Mouse (Mus musculus) lung, postnatal 4 days (tissue): ENCODE measurements around the gene Psmb1.
A peak's percentile ranks its signal among the peaks of the same experiment; 100 is the strongest.
"Not testable (repeated sequence)": the region's sequence is repeated elsewhere in the genome, so short reads cannot be mapped to it uniquely, and the experiment has no call there.

Experiments used
- DNase-seq, 2 experiments: peaks; one replicate each; pipeline ENCODE4 v3.0.0; 2021

Gene Psmb1

DNA sequence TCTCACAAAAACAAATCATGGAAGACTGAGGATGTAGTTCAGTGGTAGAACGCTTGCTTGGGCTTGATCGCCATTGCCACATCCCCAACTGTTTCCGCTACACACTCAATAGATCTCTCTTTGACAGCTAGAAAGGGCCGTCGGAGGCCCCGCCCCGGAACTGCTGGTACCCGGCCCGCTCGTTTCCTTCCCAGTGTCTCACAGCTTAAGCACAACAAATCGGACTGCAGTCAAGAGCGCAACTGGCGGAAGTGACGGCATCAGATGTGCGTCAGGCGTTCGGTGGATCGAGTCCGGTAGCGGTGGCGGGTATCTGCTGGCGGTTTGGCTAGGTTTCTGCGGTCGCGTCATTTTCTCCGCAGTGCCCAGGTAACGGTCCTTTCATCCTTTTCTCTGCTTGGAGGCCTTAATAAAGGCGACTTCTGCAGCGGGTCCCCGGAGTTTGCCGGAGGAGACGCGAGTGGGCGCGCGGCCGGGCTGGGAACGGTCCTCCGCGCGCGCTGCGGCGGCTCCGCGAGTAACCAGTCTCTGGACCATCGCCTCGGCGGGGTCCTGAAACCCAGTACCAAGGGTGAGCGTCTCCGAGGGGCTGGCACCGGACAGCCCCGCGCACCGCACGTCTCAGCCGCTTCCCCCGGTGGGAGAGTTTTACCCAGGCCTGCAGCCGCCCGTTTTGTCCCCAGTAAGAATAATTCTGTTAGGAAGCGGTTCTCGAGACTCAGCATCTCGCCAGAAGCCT is at the start of gene Psmb1, which contains the start of gene Tbp:
Psmb1 (minus strand) TSS at position 96 of the 739 bp plus-strand sequence.
Tbp (plus strand) TSS at position 233 of the 739 bp plus-strand sequence.
- DNase-seq: peak; percentile 98 to 99

GRCm38 (mm10) chr17:15546440-15546839 is 46.9 kb upstream of the Psmb1 start:
- DNase-seq: no peak

- not testable (repeated sequence) for DNase-seq
Measured at GRCm38 (mm10) chr17:15543868-15544267, 44.3 kb upstream of the Psmb1 start.

- no peak for DNase-seq
Measured at GRCm38 (mm10) chr17:15540309-15540708, 40.8 kb upstream of the Psmb1 start.

DNA sequence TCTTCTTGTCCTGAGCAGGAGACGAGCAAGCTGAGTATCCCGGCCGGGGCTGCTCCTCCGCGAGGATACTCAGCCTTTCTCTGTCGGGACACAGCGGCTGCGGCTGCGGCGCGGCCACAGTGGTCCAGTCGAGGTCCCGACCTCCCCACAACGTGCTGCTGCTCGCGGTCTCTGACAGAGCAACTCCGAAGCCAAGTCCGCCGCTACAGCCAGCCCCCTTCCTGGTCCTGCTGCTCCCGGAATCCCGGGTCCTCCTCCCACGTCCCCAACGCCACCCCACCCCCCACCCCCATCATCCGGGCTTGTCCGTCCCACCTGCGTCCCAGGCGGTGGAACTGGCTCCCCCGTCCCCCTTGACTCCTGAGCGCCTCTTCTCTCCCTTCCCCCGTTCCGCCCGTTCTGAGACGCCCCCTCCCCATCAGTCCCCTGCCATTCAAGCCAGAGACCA is 36.9 kb upstream of the Psmb1 start:
- DNase-seq: peak; percentile 16 to 29

DNA sequence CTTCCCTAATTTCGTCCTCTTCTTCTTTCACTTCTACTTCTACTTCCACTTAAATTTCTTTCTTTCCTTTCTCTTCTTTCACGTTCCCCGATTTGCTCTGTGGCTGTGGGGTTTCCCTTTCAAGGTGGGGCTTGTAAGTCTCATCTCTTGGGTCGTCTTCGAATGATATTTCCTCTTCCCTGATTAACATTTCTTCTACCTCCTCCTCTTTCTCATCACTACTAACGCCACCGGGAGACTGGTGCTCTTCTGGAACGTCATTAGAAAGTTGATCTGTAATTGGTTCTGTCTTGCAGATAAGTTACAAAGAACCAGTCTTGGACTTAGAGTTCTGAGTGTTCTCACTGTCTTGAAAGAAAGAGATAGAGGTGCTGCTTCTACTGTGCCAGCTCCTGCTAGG is 36.4 kb upstream of the Psmb1 start:
- no peak for DNase-seq

DNA sequence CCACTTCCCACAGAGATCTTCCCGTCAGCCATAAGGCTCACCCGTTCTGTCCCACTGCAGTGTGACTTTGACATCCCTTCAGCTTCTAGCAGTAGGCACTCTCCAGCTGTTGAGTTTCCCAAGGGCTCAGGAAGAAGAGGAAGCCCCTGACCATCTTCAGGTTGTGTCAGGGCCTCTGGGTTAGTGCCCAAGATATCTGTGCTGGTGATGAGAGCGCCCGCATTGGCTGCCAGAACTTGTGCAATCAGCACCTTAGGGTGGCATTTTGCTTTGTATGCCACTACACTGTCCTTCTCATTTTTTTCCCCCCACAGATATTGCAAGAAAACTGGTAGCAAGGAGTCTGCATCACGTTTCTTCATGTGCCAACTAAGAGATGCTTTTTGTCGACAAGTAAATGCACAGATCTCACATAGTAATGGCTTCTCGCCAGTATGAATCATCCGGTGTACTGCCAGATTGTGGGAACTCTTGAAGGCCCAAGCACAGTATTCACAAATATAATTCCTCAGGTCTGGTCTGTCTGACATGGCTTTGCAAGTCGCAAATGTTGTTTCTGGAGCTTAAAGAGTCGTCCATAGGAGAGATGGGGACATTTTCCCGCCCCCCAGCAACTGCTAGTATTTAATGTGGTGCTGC is 35.7 kb upstream of the Psmb1 start:
- no peak for DNase-seq

DNA sequence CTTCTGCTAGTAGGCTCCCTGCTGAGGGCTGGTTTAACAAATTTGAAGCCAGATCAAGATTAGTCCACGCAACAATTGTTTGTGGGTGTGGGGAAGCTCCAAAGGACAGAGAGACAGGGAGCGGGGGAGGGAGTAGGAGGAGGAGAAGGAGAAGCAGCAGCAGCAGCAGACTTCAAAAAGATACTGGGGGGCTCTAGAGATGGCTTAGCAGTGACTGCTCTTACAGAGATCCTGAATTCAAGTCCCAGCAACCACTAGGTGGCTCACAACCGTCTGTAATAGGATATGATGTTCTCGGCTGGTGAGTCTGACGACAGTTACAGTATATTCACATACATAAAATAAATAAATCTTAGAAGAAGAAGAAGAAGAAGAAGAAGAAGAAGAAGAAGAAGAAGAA is 30.6 kb upstream of the Psmb1 start:
- DNase-seq: peak in 1 of 2 experiments; percentile 47

DNA sequence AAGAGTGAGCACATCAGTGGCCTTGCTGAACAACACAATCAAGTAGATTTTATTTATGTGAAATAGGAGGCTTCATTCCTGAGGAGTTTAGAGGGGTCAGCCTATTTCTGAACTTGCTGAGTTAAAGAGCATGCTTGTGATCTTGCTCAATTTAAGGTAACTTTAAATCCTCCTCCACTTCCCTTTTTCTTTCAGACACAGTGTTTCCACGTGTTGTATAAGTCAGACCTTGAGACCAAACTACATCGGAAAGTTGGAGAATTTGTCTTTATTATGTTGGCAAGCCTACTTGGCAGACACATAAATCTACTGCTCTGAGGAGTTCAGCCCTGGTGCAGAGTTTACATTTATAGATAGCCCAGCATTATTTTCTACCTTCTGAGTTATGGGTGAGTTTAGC is 29.3 kb upstream of the Psmb1 start:
- no peak for DNase-seq

DNA sequence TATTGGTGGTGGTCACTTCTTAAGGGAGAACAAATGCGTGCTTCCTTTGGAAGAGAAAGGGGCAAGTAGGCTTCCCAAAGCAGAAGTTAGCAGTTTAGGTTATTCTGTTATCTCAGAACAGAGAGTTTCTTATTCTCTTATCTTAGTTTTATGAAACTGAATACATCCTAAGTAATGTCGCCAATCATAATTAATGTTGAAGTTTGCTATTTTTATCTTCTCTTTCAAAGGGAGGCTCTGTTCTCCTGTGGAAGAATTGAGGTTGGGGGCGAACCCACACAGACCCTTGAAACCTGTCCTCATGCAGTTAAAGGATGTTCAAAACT is 28.2 kb upstream of the Psmb1 start:
- DNase-seq: no peak

DNA sequence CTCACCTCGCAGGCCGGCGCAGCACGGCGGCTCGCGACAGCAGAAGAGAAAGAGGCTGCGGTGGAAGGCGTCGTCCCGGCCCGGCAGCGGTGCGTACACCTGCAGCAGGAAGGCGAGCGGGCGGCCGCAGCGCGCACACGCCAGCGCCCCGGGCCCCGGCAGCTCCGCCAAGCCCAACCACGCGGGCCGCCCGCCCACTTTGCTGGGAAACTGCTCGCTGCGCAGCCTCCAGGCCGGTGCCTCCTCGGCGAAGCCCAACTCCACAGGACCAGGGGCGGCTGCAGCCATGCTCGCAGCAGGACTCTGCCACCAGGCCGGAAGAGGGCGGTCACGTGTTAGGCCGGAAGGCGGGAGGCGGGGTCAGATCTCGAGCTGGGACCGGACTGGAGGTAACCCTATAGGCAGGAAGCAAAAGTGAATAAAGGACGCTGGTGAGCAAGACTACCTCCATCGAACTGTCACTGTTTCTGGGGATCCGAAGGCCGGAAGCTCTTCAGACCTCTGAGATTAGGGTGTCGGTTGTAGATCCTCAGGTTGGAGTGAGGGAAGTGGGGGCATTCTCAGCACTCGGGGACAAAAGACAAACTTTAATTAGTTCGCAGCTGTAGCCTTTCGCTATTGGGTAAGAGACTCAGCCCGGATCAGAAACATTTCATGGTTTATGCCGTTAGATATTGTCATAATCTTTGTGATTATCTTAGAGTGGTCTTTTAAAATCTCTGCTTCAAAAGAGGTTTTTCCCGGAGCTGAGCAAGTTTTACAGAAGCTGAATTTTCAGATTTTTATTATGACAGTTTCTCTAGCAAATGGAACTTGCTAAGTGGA is 27.6 kb upstream of the Psmb1 start, which contains the start of gene Pdcd2:
Pdcd2 (minus strand) TSS at position 316 of the 825 bp plus-strand sequence.
- peak; percentile 96 for DNase-seq

DNA sequence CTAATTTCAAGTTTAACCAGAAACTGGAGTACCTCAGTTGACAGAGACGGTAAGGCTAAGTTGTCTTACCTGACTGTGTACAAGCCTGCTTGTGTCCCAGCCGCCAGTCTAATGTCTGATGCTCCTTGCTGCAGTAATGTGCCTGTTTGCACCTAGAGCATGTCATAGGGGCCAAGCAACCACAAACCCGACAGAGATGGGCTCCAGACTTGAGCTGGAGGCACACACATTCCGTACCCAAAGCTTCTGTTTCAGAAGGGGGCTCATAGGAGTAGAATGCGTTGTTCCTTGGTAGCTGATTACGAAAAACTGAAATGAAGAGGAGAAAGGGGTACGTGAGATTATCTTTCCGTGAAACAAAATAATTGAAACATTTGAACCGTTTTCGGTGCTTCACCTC is 26.8 kb upstream of the Psmb1 start:
- DNase-seq: no peak

GRCm38 (mm10) chr17:15518766-15519165 is 19.2 kb upstream of the Psmb1 start:
- no peak for DNase-seq

DNA sequence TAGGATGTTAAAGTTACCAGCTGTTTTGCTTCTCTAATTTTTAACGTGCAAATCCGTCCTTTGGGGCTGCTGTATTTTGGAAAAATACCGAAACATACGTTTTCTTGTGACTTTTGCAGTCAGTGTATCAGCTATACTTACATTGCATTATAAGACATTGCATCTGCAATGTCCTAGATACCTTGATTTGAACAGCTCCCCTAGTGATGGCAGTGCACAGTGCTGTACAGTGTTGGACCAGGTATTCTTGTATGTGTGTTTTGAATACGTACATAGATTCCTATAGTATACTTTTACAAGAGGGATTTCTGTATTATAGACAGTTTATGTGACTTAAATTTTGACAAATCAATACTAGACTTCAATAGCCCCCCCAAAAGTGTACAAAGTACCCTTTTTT is 18.6 kb upstream of the Psmb1 start:
- no peak for DNase-seq

DNA sequence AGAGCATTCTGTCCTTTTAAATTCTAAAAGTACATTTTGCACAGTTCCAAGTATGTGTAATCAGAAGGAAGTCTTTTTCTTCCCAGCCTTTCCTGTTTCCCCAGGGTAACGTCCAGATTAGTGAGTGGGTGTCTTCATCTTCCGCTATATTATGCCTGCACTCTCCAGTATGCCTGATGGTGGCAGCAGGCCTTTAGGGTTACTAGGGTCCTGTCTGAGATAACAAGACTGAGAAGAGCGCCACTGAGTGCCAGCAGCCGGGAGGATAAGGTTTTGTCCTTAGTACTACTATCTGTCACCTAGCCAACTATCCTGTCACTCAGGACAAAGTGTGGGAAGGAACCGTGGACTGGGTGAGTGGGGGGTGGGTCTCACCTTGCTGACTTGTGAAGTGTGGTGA is 18.2 kb upstream of the Psmb1 start:
- no peak for DNase-seq

DNA sequence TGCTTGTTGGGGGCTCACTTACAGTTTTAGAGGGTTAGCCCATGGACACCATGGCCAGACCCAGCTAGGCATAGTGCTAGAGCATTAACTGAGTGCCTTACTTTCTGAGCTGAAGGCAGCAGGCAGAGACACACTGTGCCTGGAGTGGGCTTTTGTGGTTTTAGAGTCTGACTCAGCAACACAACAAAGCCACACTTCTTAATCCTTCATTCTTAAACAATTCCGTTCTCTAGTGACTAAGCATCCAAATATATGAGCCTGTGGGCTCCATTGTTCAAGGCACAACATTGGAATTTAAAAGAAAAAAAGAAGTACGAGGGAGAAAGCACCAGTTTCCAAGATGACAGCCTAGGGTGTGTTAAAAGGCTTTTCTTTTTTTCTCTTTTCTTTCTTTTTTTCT is 11.1 kb upstream of the Psmb1 start:
- no peak for DNase-seq

GRCm38 (mm10) chr17:15498753-15499113 is 818 bp downstream of the Psmb1 start:
- no peak for DNase-seq

GRCm38 (mm10) chr17:15497882-15498752 is 1.4 kb downstream of the Psmb1 start:
- peak; percentile 95 for DNase-seq

DNA sequence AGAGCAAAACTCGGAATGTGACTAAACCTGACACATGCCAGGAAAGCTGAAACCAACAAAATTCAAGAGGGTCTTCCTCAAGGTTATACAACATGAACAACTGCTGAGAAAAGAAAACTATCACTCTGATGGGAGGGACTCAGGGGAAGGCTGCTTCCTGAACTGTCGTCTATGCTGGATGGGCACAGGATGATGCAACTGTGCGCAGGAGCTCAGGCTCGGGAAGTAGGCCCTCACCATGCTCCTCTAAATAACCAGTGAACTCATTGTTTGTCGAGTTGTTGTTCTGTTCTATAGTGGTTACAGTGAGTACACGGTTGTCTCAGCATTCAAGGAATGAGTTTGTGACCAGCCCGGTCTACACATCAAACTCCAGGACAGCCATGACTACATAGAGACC is 9.0 kb downstream of the Psmb1 start:
- no peak for DNase-seq

GRCm38 (mm10) chr17:15472671-15473070 is 26.9 kb downstream of the Psmb1 start:
- no peak for DNase-seq

GRCm38 (mm10) chr17:15467669-15468068 is 31.9 kb downstream of the Psmb1 start:
- DNase-seq: peak; percentile 61 to 75

DNA sequence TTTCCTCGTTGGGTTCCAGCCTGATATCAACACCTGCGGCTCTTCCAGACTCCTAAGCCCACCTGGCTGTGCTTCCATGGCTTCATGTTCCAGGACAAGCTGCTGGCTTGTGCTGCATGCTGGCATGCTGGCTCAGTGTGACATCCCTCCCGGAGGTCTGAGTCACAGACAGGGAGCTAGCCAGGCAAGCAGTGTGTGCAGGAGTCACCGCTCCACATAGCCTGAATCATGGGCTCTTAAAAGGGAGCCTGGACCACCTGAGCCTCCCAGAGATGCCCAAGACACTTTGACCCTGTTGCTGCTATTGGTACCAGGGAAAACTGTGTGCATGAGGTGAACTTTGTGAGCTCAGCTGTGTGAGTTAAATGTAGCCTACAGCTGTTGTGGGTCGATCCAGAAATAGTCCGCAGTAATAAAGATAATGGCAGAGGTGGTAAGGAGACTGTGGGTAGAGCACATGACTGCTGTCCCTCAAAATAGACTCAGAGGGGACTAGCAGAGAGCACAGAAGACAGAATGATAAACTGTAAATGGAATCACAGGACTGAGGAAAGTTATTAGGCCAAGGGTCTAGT is 37.5 kb downstream of the Psmb1 start:
- DNase-seq: no peak
